Mouse (Mus musculus): ENCODE measurements around the gene Shank2.
A peak's percentile ranks its signal among the peaks of the same experiment; 100 is the strongest.

Gene Shank2

GRCm38 (mm10) chr7:144425953-144426352, 424.2 kb downstream of the Shank2 start:
- peak; percentile 18 for DNase-seq (ENCODE audit: low spot score)

GRCm38 (mm10) chr7:144426594-144426993, 424.9 kb downstream of the Shank2 start:
- DNase-seq (ENCODE audit: low spot score) = no peak

- DNase-seq (ENCODE audit: low spot score) = no peak
These were observed 425.7 kb downstream of the Shank2 start for GRCm38 (mm10) chr7:144427460-144427859.

GRCm38 (mm10) chr7:144432920-144433319, 431.2 kb downstream of the Shank2 start:
- DNase-seq (ENCODE audit: low spot score) = no peak

- DNase-seq (ENCODE audit: low spot score) = no peak
These were observed 437.1 kb downstream of the Shank2 start for GRCm38 (mm10) chr7:144438811-144439210.

GRCm38 (mm10) chr7:144441466-144441865, 439.7 kb downstream of the Shank2 start:
- DNase-seq (ENCODE audit: low spot score) = no peak

GRCm38 (mm10) chr7:144441976-144442375, 440.2 kb downstream of the Shank2 start:
- no peak for DNase-seq (ENCODE audit: low spot score)

- no peak for DNase-seq (ENCODE audit: low spot score)
These were observed 443.1 kb downstream of the Shank2 start for GRCm38 (mm10) chr7:144444788-144445187.

- DNase-seq (ENCODE audit: low spot score) = no peak
These were observed 445.4 kb downstream of the Shank2 start for GRCm38 (mm10) chr7:144447146-144447545.

- no peak for DNase-seq (ENCODE audit: low spot score)
These were observed 446.5 kb downstream of the Shank2 start for GRCm38 (mm10) chr7:144448186-144448585.

GRCm38 (mm10) chr7:144449637-144450570, 448.2 kb downstream of the Shank2 start:
- DNase-seq (ENCODE audit: low spot score) = peak; percentile 60

- no peak for DNase-seq (ENCODE audit: low spot score)
These were observed 448.9 kb downstream of the Shank2 start for GRCm38 (mm10) chr7:144450661-144451060.

GRCm38 (mm10) chr7:144458881-144459280, 457.2 kb downstream of the Shank2 start:
- no peak for DNase-seq (ENCODE audit: low spot score)

GRCm38 (mm10) chr7:144461246-144461902, 459.6 kb downstream of the Shank2 start:
- no peak for DNase-seq (ENCODE audit: low spot score)

GRCm38 (mm10) chr7:144462577-144462976, 460.8 kb downstream of the Shank2 start:
- DNase-seq (ENCODE audit: low spot score) = no peak

- no peak for DNase-seq (ENCODE audit: low spot score)
These were observed 467.0 kb downstream of the Shank2 start for GRCm38 (mm10) chr7:144468741-144469140.

GRCm38 (mm10) chr7:144469181-144469641, 467.5 kb downstream of the Shank2 start:
- DNase-seq (ENCODE audit: low spot score) = no peak

GRCm38 (mm10) chr7:144469908-144470544, 468.3 kb downstream of the Shank2 start:
- no peak for DNase-seq (ENCODE audit: low spot score)

- peak; percentile 80 for DNase-seq (ENCODE audit: low spot score)
These were observed 468.9 kb downstream of the Shank2 start, which contains the start of gene Cttn for GRCm38 (mm10) chr7:144470545-144471059. Gene Cttn (minus strand): TSS chr7:144471009.

GRCm38 (mm10) chr7:144471103-144471502, 469.4 kb downstream of the Shank2 start:
- no peak for DNase-seq (ENCODE audit: low spot score)

- DNase-seq (ENCODE audit: low spot score) = no peak
These were observed 471.8 kb downstream of the Shank2 start for GRCm38 (mm10) chr7:144473486-144473885.

Measured in ovary, postnatal 10 days (tissue).